Comparison of ENCODE assay signal across 8 mouse cellular contexts in the genomic region with DNA sequence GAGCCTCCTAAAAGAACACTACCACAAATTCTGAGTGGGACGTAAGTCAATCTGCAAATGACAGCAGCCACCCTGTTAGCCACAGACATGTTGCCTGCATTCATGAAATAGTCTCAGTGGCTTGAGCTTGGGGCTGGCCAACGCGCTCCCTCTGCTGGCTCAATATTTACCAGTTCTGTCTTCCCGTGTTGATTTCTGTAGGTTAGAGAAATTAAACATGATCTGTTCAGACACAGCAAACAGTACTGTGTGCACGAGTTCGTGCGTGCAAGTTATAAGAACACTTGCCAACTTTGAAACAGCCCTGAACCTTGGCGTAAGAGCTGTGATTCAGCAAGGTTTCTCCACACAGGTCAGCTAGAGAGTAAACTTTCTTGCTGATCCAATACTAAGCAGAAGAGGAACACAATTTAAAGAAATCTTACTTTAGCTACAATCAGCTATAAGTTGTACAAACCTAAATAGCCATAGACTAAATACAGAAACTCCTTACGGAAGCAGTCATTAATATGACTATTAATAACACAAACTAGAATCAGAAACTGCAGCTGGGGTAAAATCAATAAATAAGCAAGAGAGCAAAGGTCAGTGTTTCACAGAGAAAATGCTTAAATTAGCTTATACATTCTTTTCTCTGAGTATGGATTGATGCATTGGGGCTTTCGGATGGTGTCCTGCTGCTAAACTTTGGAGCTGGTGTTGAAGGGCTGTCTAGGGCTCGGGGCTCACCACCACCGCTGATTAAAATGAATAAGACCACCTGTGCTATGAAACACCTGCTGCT. TPM values are rescaled to one million over a fixed set of nuclear protein-coding genes. Genes with fewer than 3 reads are reported as not detected.
DNase-seq lines count a peak whose midpoint lies in the region; ATAC-seq and TF ChIP-seq lines count a peak whose summit lies in the region.

No protein-coding gene starts in this region.

- no peak overlapping the region for H3K9ac ChIP-seq in hindbrain, embryonic 14.5 days
- H3K9ac ChIP-seq in hindbrain, embryonic 16.5 days (ENCODE audit: low read depth, low read length): no peak overlapping the region
- H3K9ac ChIP-seq in stomach, postnatal 0 days (ENCODE audit: low read length): no peak overlapping the region

- no peak for TF ChIP-seq EP300 in stomach, postnatal 0 days (optimal IDR thresholded peaks at IDR 0.05)

- H3K27ac ChIP-seq in hindbrain, embryonic 14.5 days: no peak overlapping the region
- no peak overlapping the region for H3K27ac ChIP-seq in hindbrain, embryonic 16.5 days (ENCODE audit: low read depth, low read length)
- H3K27ac ChIP-seq in embryonic facial prominence, embryonic 10.5 days (replicated peaks): no peak overlapping the region
- no peak overlapping the region for H3K27ac ChIP-seq in stomach, postnatal 0 days (replicated peaks)

- no peaks in the 10 kb centered on the region for H3K9me3 ChIP-seq in hindbrain, embryonic 14.5 days (ENCODE audit: control insufficient read depth, low read length)
- H3K9me3 ChIP-seq in hindbrain, embryonic 16.5 days (ENCODE audit: control insufficient read depth, low read length): no peaks in the 10 kb centered on the region
- no peaks in the 10 kb centered on the region for H3K9me3 ChIP-seq in embryonic facial prominence, embryonic 10.5 days
- no peaks in the 10 kb centered on the region for H3K9me3 ChIP-seq in stomach, postnatal 0 days (ENCODE audit: control insufficient read depth, low read length)

- DNase-seq in hindbrain, embryonic 14.5 days (ENCODE audit: low spot score): peak; percentile 48
- peak; percentile 25 for DNase-seq in ZHBTc4 (ENCODE audit: low read depth, low spot score)
- peak; percentile 31 for DNase-seq in embryonic facial prominence, embryonic 10.5 days (ENCODE audit: low spot score)
- DNase-seq in kidney, postnatal 4 days: peak; percentile 21 to 42
- peak; percentile 7 for DNase-seq in lung, postnatal 10 days
- peak; percentile 64 for DNase-seq in stomach, postnatal 0 days (ENCODE audit: low spot score)
- no peak for DNase-seq in spleen, adult 18-20 months

- TF ChIP-seq CTCF in stomach, postnatal 0 days (IDR thresholded peaks at IDR 0.05; ENCODE audit: low read depth): peak; percentile 82

- H3K4me1 ChIP-seq in hindbrain, embryonic 14.5 days (replicated peaks; ENCODE audit: control insufficient read depth, insufficient read depth, low read length): no peaks in the 10 kb centered on the region
- H3K4me1 ChIP-seq in hindbrain, embryonic 16.5 days (ENCODE audit: control insufficient read depth, insufficient read depth, low read depth, low read length): no peaks in the 10 kb centered on the region
- no peaks in the 10 kb centered on the region for H3K4me1 ChIP-seq in embryonic facial prominence, embryonic 10.5 days
- H3K4me1 ChIP-seq in stomach, postnatal 0 days (replicated peaks; ENCODE audit: control insufficient read depth, insufficient read depth): no peaks in the 10 kb centered on the region

- no peaks in the 10 kb centered on the region for H3K27me3 ChIP-seq in hindbrain, embryonic 14.5 days (ENCODE audit: control insufficient read depth, insufficient read depth, low read length)
- H3K27me3 ChIP-seq in hindbrain, embryonic 16.5 days (replicated peaks; ENCODE audit: control insufficient read depth, insufficient read depth, low read length): no peaks in the 10 kb centered on the region
- no peaks in the 10 kb centered on the region for H3K27me3 ChIP-seq in embryonic facial prominence, embryonic 10.5 days (replicated peaks; ENCODE audit: low read depth, poor library complexity, severe bottlenecking)
- H3K27me3 ChIP-seq in stomach, postnatal 0 days (ENCODE audit: control insufficient read depth, insufficient read depth, low read length): no peaks in the 10 kb centered on the region

- no peak overlapping the region for H3K4me2 ChIP-seq in hindbrain, embryonic 14.5 days (replicated peaks)
- H3K4me2 ChIP-seq in hindbrain, embryonic 16.5 days (ENCODE audit: low read length): no peak overlapping the region
- H3K4me2 ChIP-seq in stomach, postnatal 0 days (replicated peaks; ENCODE audit: low read depth): 0 out of 2 replicates have a peak overlapping the region, but pooled peaks have one; percentile 11

- H3K4me3 ChIP-seq in hindbrain, embryonic 14.5 days (replicated peaks; ENCODE audit: low read length): no peak overlapping the region
- no peak overlapping the region for H3K4me3 ChIP-seq in hindbrain, embryonic 16.5 days (ENCODE audit: low read length)
- no peak overlapping the region for H3K4me3 ChIP-seq in embryonic facial prominence, embryonic 10.5 days
- no peak overlapping the region for H3K4me3 ChIP-seq in stomach, postnatal 0 days (ENCODE audit: low read depth, low read length)

- 61% methylated on average over 12 of the region's 12 CpGs for WGBS in hindbrain, embryonic 14.5 days
- WGBS in hindbrain, embryonic 16.5 days: 66% methylated on average over 12 of the region's 12 CpGs
- 69% methylated on average over 12 of the region's 12 CpGs for WGBS in embryonic facial prominence, embryonic 10.5 days
- 17% methylated on average over 12 of the region's 12 CpGs for WGBS in stomach, postnatal 0 days

- H3K36me3 ChIP-seq in hindbrain, embryonic 14.5 days (replicated peaks; ENCODE audit: control insufficient read depth, insufficient read depth): no peaks in the 10 kb centered on the region
- H3K36me3 ChIP-seq in hindbrain, embryonic 16.5 days (ENCODE audit: control insufficient read depth, insufficient read depth, low read length): no peaks in the 10 kb centered on the region
- no peaks in the 10 kb centered on the region for H3K36me3 ChIP-seq in embryonic facial prominence, embryonic 10.5 days (replicated peaks)
- H3K36me3 ChIP-seq in stomach, postnatal 0 days (ENCODE audit: control insufficient read depth, insufficient read depth, low read length): no peaks in the 10 kb centered on the region

- no peak for ATAC-seq in hindbrain, embryonic 14.5 days (ENCODE audit: low FRiP score)
- ATAC-seq in hindbrain, embryonic 16.5 days: no peak
- peak; percentile 65; the same call in 1 of the 2 replicates for ATAC-seq in stomach, postnatal 0 days (ENCODE audit: low FRiP score, low TSS enrichment)

RNA-seq across cellular contexts. Expression of gene Tmprss15, which starts 31.9 kb away (rescaled TPM):
- 0.04 TPM in 1 of 2 replicates, not detected in the other for polyA plus RNA-seq in hindbrain, embryonic 14.5 days (2014; fragmentation: Nextera tagmentation; extraction: Ambion mirVana)
- 0.06 TPM in 1 of 2 replicates, not detected in the other for polyA plus RNA-seq in hindbrain, embryonic 16.5 days (2015; fragmentation: Nextera tagmentation; extraction: Ambion mirVana)
- 0.04 TPM in 1 of 2 replicates, not detected in the other for polyA plus RNA-seq in embryonic facial prominence, embryonic 10.5 days (2016; fragmentation: Nextera tagmentation; extraction: Ambion mirVana)
- polyA plus RNA-seq in stomach, postnatal 0 days (2015; fragmentation: Nextera tagmentation; extraction: Ambion mirVana): 0.06 and 0.07 TPM in 2 replicates

Comparison
In these comparisons a context has a peak if more than half of its experiments do, and no peak if none do; other contexts are left out.
1. DNase-seq: peak in hindbrain, embryonic 14.5 days (single experiment), ZHBTc4 (single experiment), embryonic facial prominence, embryonic 10.5 days (single experiment), kidney, postnatal 4 days (2 of 2), lung, postnatal 10 days (single experiment) and stomach, postnatal 0 days (single experiment); none in spleen, adult 18-20 months (0 of 2).